ENCODE assay signal across 25 mouse cellular contexts in genomic region chr5:53108026-53108425, GRCm38 (mm10).
A peak's percentile ranks its signal among the peaks of the same experiment; 100 is the strongest.
DNase-seq lines count a peak whose midpoint lies in the region; ATAC-seq lines count a peak whose summit lies in the region.
"Had no signal": no experiment of that assay in that cellular context is flagged by ENCODE, and none has a peak within 500 bp of the region (broad histone marks: within the 10 kb centered on the region; RNA-seq: fewer than 3 reads in every experiment).

No protein-coding gene starts in this region.

- peaks cover 1% of the 10 kb centered on the region for H3K36me3 ChIP-seq in intestine, embryonic 15.5 days
- H3K36me3 ChIP-seq: embryonic facial prominence, embryonic 13.5 days; G1E; heart, embryonic 10.5 days; heart, embryonic 15.5 days had no signal

- no peak overlapping the region for H3K9ac ChIP-seq in intestine, embryonic 15.5 days
- H3K9ac ChIP-seq: embryonic facial prominence, embryonic 13.5 days; forebrain, embryonic 12.5 days; heart, embryonic 15.5 days; hindbrain, embryonic 14.5 days had no signal

- 0 out of 2 replicates have a peak overlapping the region, but pooled peaks have one; percentile 7 for H3K27ac ChIP-seq in intestine, embryonic 15.5 days
- H3K27ac ChIP-seq: embryonic facial prominence, embryonic 13.5 days; forebrain, embryonic 12.5 days; gastrocnemius, adult 2 months; heart, embryonic 10.5 days; heart, embryonic 15.5 days; hindbrain, embryonic 10.5 days; hindbrain, embryonic 14.5 days had no signal

- no peaks in the 10 kb centered on the region for H3K27me3 ChIP-seq in intestine, embryonic 15.5 days (replicated peaks)
- H3K27me3 ChIP-seq: embryonic facial prominence, embryonic 13.5 days; heart, embryonic 15.5 days had no signal

- DNase-seq in cerebellum, adult 9-10 months: peak; percentile 23
- no peak for DNase-seq in cerebellum, postnatal 10 days
- DNase-seq in kidney, adult 9 months: peak; percentile 73
- peak; percentile 73 to 78 for DNase-seq in kidney, postnatal 36 days
- DNase-seq in heart, postnatal 14 days: no peak
- DNase-seq in right cerebral cortex, postnatal 10 days (ENCODE audit: low spot score in 2 of 2): no peak
- DNase-seq: adrenal gland, adult 8-10 months; adrenal gland, postnatal 36 days; B cell, adult 2 months; cerebellum, adult 11 months; cerebellum, adult 8-10 months; cerebellum, postnatal 36 days; gastrocnemius, adult 2 months; gastrocnemius, postnatal 25 days; heart, adult 18-20 months had no signal

- peaks cover 20% of the 10 kb centered on the region; the same call in 1 of the 2 replicates for H3K4me1 ChIP-seq in intestine, embryonic 15.5 days (replicated peaks)
- H3K4me1 ChIP-seq: heart, embryonic 15.5 days had no signal

- no peak for ATAC-seq in intestine, embryonic 15.5 days
- no peak for ATAC-seq in granulocyte monocyte progenitor cell, adult 5-6 weeks (replicated peaks; ENCODE audit: poor library complexity, severe bottlenecking)
- ATAC-seq: CD4-positive, CD25-positive, alpha-beta regulatory T cell, adult 4 months had no signal

- intact Hi-C loops in heart, postnatal 14 days (cut with DNase I): no loop called here

- no peak overlapping the region for H3K4me3 ChIP-seq in intestine, embryonic 15.5 days (replicated peaks)
- H3K4me3 ChIP-seq: embryonic facial prominence, embryonic 13.5 days; forebrain, embryonic 12.5 days; gastrocnemius, adult 2 months; heart, embryonic 10.5 days; heart, embryonic 15.5 days; hindbrain, embryonic 10.5 days had no signal

- H3K4me2 ChIP-seq in intestine, embryonic 15.5 days (replicated peaks): no peak overlapping the region
- H3K4me2 ChIP-seq: embryonic facial prominence, embryonic 13.5 days; forebrain, embryonic 12.5 days; heart, embryonic 15.5 days; hindbrain, embryonic 14.5 days had no signal

- WGBS in intestine, embryonic 15.5 days: 72% methylated on average over 9 of the region's 9 CpGs

- H3K9me3 ChIP-seq in intestine, embryonic 15.5 days: no peaks in the 10 kb centered on the region
- H3K9me3 ChIP-seq: embryonic facial prominence, embryonic 13.5 days; heart, embryonic 10.5 days; heart, embryonic 15.5 days had no signal

Comparison
In these comparisons a context has a peak if more than half of its experiments do, and no peak if none do; other contexts are left out.
1. DNase-seq: peak in cerebellum, adult 9-10 months (single experiment), kidney, adult 9 months (single experiment) and kidney, postnatal 36 days (2 of 2); none in cerebellum, postnatal 10 days (0 of 2), heart, postnatal 14 days (0 of 2) and right cerebral cortex, postnatal 10 days (0 of 2).